Mouse (Mus musculus): ENCODE data around the gene Tmem204. TPM values are rescaled to one million over a fixed set of nuclear protein-coding genes. Genes with fewer than 3 reads are reported as not detected.
"Not testable (repeated sequence)": the region's sequence is repeated elsewhere in the genome, so short reads cannot be mapped to it uniquely, and the experiment has no call there.

Tmem204 gene
- total RNA-seq (2021) = 10 to 100 TPM in 1 of 2 experiments, 1 to 10 TPM in 1; 9.4 to 11.0 TPM
- long read RNA-seq, experiment 1, transcript Tmem204-201 (3 exons, 1,846 nt) = major isoform, 21 of 28 reads
- long read RNA-seq, experiment 1, partial matches to known transcripts = 0 of 28 reads
- long read RNA-seq, experiment 1, other reads (novel, unspliced or antisense) = 7 of 28 reads
- long read RNA-seq, experiment 2, transcript Tmem204-201 (3 exons, 1,846 nt) = major isoform, 26 of 29 reads
- long read RNA-seq, experiment 2, partial matches to known transcripts = 0 of 29 reads
- long read RNA-seq, experiment 2, other reads (novel, unspliced or antisense) = 3 of 29 reads

DNA sequence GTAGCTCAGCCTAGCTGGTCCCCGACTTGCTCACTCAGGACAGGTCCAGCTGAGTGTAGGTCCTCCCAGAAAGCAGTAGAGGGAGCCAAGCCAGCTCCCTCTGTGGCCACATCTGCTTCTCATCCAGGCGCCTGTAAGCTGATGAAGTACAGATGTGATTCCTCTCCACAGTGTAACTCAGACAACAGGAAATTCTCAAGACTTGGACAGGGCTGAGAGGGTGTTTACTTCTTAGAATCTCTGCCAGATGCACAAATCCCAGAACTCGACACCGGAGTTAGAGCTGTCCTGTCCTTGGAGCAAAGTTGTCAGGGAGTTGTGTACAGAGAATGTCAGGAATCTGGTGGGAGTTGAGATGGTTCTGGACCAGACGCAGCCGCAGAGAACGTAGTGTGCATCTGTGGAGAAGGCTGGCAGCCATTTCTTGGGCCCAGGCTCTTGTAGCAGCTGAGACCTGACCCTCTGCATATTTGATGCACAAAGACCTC, at the start of gene Tmem204:
Gene Tmem204, minus strand, starts transcription at position 148 of the 488 bp plus-strand sequence.
- DNase-seq = peak; percentile 85

DNA sequence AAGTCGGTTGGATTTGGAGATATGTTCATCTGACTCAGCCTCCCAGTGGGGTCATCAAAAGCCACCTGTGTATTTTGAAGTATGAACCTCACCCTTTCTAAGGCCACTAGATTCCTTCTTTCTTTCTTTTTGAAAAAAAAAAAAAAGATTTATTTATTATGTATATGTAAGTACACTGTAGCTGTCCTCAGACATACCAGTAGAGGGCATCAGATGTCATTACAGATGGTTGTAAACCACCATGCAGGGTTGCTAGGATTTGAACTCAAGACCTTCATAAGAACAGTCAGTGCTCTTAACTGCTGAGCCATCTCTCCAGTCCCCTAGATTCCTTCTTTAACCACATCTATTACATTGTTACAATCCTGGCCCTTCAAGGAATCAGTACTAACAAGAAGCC, 46.7 kb upstream of the Tmem204 start:
- DNase-seq = no peak

DNA sequence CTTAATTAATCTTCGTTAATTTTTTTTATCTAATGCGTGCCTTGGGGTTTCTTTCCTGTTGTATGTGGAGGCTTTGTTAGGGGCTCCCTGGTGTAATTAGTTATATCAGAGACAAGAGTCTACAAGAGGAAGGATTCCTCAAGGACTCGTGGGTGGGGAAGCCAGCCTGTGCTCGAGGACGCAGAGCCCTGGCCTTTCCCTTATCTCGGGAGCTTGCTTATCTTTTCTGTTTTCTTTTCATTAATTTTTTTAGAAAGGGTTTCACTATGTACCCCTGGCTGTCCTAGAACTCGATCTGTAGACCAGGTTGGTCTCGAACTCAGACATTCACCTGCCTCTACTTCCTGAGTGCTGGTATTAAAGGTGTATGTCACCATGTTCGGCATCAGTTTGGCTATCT, 44.3 kb upstream of the Tmem204 start:
- DNase-seq = no peak

DNA sequence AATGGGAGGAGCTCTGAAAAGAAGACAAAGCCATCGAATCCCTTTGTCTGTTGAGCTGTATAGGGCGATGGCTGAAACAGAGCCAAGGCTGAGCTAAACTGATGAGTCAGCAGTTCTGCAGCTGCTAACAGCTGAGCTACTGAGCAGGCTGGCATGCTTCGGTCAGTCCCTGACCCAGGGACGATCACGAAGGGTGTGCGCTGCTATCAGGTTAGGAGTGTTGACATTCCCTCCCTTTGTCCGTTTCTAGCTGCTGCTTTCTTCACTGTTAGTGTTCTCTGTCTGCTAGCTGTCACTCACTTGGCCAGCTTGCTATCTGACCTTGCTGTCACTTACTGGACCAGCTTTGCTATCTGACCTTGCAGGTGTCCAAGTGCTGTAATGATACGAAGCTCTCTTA, 43.7 kb upstream of the Tmem204 start:
- DNase-seq = no peak

DNA sequence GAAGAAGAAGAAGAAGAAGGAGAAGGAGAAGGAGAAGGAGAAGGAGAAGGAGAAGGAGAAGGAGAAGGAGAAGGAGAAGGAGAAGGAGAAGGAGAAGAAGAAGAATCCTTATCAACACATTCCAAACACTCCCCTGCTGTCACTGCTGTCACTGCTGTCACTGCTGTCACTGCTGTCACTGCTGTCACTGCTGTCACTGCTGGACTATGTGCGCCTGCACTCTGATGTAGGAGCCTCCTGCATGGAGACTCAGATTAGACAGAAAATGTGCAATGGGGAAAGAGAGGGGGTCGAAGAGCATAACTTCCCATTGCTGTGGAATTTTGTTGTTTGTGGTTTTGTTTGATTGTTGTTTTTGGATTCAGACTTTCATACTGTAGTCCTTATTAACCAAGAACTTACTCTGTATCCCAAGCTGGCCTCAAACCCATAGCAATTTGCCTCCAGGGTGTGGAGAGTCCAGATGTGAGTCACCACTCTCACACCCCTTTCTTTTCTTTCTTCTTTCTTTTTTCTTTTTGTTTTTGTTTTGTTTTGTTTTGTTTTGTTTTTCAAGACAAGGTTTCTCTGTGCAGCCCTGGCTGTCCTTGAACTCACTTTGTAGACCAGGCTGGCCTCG, 42.2 kb upstream of the Tmem204 start:
- not testable (repeated sequence) for DNase-seq

DNA sequence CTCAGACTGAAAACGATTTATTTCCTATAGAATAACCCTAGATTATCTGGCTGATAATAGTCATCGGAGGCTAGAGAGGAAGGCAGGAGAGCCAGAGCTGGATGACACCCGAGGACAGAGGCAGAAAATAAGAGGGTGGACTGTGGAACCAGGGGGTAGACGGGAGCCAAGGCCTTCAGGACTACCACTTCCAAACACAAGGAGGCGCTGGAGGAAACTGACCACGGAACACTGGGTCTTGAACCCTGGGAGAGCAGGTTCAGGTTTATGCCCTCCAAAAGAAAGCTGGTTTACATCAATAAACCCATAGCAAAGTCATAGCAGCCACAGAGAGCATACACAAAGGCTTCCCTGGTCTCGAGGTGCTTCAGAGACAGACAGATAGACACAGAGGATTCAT, 40.6 kb upstream of the Tmem204 start:
- DNase-seq = no peak

DNA sequence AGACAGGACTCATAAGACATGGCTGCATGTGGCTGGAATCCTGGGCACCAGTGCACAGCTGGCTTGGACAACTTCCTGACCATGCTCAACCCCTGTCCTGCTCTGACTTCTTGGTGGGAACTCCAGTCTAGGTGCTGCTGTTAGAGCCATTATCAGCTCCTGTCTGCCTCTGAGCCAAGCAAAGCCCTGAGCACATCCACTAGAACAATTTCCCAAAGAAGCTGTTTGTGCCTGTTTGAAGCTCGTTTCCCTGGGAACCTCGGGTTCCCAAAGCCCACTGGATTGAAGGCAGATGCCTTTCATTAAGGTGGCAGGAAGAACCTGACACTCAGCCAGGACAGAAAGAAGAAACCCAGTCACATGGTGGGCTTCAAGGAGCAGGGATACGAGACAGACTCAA, 37.0 kb upstream of the Tmem204 start, which contains the start of gene Ptx4:
Gene Ptx4, plus strand, starts transcription at position 355 of the 400 bp plus-strand sequence.
- DNase-seq = peak; percentile 61

DNA sequence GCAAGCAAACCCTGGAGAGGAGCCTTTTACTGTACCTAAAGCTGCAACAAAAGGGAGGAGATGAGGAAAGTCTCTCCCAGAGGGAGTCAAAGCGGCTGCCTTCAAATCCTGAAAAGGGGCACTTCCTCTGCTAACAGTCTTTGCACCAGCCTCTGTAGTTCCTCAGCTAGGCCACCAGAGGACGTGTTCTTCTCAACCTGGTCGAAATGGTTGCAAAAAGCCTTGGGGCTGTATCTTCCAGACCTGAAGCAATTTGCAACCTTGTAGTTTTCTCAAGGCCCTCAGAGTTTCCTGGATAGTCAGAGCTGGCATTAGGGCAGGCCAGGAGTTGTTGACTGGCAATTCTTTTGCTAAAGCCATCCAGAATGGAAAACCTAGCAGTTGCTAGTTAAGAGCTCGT, 33.9 kb upstream of the Tmem204 start:
- no peak for DNase-seq

DNA sequence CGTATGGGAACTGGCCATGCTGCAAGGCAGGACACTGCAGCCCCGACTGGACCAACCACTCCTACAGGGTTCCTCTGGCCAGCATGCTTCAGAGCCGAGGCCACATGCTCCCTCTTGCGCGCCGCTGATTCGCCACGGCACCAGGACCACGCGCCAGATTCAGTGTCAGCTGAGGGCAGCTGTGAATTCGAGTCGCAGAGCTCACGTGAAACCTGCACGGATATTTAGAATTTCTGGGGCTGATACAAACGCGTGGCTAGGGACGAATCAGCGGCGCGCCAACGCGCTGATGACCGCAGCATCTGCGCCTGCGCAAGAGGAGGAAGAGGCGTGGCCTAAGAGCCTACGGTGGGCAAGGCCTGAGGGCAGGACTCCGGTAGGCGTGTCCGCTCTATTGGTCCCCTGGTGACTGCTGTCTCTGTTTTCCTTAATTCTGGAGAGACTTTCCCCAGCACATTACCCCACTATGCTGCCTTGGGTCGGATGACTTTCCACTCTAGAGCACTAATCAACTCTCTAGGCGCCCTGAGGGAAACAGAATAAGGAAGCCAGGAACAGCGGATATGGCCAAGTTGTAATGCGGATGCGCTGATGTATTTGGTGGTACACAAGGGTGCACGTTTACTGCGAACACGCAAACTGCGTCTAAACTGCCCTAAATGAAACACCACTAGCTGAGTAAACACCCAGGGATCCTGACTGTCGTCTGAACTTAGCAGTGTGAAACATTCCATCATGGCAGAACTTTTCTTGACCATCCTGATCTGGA, 32.5 kb upstream of the Tmem204 start, which contains the start of gene Telo2:
Gene Telo2, minus strand, starts transcription at position 304 of the 769 bp plus-strand sequence.
- DNase-seq = peak; percentile 92

DNA sequence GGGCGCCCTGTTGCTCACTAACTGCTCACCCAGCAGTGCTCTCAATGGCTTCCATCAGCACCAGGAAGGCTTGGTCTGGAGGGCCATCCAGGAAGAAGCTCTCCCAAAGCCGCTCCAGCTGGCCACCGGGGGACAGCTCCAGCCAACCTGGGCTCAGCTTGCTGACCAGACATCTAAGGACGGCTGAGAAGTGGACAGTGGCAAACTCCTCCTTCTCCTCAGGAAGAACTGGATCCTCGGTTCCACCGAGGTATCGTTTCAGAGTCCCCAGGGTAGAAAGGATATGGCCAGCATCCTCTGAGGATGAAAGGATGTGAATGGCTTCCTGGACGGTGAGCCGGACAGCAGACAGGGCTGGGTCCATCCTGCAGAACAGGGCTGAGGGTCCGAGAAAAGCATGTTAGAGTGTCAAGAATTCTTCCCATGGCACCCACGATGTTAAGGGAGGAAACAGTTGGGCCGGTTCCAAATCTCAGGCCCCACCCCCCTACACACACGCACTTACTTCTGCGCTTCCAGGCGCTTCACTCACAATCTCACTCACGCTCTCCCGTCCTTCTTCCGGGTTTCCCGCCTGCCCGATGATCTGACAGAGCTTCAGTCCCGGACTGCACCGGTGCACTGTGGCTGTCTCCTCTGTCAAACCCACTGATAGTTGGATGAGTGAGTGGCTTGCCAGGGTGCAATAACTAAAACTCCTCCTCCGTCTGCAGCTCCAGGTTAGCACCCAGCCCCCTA, 31.7 kb upstream of the Tmem204 start:
- DNase-seq = no peak

DNA sequence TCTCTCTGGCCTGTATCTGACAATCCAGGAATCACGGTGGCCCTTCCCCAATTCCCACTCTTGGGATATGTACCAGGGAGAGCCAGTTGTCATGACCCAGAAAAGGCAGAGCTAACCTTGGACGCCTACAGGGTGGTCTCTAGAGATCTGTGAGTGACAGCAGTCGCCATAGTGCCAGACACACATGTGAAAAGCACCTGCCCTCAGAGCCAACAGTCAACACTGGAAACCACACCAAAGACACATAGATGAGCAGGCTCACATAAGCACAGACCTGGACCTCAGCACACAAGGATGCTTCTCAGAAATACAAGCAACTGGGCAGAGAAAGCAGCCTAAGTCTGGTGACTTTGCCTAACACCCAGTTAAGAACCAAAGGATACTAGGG, 29.0 kb upstream of the Tmem204 start:
- no peak for DNase-seq

DNA sequence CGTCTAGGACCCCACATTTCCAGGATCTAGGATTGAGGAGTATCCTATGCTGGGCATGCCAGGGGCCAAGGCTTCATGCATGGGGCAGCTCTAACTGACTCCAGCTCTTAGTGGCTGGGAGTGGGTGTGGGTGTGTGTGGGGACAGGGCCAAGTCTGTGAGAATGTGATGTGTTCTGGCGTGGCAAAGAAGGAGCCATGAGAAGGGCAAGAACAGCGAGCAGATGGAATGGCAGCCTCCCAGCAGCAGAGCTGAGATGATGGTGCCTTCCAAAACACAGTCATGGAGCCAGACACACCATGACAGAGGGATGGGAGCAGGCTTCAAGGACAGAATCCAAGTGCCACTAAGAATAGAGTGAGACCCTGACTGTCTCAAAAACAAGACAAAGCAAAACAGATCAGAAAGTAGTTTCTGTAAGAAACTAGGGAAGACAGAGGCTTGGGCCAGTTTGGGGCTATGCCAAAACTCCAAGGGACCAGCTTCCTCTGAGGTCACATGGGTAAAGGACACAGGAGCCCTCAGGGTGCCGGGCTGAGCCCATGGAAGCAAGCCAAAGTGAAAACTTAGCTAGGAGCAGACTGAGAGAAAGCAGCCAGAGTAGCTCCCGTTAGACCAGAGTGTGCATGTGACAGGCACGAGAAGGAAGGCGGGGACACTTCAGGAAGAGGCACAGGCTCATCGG, 28.5 kb upstream of the Tmem204 start:
- peak; percentile 66 for DNase-seq

DNA sequence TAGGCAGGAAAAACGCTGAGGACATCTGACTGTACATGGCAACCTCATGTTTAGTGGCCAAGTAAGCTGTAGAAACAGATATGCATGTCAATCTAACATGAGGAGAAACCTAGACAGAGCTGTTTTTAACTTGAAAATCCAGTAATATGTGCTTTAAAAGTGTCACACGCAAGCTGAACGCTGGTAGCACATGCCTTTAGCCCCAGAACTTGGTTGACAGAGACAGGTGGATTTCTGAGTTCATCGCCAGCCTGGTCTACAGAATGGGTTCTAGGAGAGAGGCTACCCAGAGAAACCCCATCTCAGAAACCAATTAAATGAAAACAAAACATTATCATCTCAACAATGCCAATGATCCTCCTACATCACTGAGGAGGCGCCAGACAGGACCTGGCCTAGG, 27.8 kb upstream of the Tmem204 start:
- no peak for DNase-seq

DNA sequence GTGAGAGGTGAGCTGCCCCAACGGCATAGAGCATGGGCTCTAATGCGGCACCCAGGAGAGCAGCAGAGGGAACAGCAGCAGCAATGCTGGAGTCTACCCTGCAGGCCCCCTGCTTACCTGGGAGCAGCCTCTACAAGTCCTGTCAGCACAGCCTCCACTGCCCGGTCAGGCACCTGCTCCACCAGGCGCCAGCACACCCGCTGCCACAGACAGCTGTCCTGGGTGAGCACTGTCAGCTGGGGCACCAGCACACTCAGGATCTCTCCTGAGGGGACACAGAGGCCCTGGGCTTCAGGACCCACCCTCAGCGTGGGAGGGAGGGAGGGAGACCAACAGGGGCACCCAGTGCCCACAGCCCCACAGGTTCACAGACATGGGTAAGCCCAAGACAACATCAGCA, 27.2 kb upstream of the Tmem204 start:
- no peak for DNase-seq

DNA sequence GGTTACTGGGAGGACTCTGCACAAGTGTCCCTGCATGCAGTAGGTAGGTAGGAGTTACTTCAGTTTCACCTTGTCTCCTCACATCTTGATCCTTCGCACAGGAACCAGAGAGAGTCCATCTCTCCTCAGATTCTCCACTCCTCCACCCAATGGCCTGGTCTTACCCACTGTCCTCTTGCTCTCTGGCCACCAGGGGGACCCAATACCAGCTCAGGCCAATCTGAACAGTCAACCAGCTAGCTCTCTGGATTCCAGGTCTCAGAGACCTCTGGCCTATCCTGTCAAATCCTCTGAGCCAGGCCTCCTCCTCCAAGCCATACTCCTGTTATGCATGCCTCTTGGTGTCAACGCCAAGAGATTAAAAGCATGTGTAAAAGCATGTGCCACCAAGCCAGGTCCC, 26.2 kb upstream of the Tmem204 start:
- DNase-seq = no peak

DNA sequence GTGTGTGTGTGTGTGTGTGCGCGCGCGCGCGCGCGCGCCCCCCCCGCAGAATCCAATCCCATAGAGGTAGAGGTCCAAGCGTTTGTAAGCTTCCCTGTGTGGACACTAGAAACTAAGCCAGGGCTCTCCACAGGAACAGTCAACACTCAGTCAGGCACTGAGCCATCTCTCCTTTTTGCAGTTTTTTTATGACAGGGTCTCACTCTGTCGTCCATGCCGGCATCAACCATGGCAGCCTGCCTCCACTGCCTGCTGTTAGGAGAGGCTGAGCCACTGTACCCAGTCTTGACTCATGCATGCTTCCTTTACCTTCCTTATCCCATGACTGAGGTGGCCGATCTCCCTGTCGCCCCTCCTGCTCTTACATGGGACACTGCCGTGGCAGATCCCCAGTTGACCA, 24.4 kb upstream of the Tmem204 start:
- no peak for DNase-seq

DNA sequence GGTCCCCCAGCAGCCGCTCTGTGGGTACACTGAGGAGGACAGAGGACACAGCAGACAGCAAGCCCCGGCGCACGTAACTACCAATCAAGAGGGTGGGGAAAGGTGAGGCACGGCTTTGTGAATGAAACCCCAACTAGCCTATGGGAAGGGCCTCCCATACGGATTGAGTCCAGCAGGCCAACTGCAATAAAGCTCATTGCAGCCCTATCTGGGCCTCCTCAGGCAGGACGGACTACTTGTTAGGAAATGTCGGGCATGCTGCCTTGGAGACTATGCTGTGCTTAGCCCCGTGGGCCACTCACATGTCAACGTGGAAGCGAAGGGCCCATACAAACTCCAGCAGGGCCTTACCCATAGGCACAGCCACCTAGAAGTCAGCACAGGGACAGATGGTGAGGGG, 17.9 kb upstream of the Tmem204 start:
- no peak for DNase-seq

DNA sequence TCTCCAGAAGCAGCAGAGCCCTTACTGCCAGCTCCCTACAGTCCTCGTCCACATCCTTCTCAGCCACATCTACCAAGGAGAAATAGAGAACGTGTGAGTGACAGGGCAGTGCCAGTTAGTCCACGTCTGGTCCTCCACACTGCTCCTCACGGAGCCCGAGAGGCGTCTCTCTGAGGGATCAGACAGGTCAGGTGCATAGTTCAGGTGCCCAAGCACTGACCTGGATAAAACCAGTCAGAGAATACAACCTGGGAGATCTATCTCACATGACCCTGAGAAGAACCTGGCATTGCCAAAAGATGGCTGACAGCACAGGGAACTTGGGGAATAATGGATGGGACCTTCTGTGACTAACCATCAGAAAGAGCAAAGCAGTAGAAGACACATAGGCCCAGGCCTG, 16.7 kb upstream of the Tmem204 start:
- no peak for DNase-seq

DNA sequence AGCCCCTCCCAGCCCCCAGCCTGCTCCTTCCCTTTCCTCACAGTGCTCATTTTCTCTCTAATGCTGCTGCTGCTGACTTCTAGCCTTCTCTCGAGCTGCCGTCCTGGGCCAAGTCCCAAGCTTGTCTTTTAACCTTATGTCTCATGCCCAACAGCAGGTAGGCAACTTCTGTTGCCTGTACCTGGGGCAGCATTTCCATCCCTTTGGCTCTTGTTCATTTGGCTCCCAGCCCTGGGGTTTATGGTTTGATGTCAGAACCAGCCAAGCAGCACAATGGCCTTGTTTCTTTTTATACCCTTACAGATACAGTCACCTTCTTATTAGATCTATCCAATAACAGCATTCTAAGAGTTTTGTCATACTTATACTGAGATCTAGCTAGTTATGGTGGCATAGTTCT, 12.8 kb upstream of the Tmem204 start:
- no peak for DNase-seq

DNA sequence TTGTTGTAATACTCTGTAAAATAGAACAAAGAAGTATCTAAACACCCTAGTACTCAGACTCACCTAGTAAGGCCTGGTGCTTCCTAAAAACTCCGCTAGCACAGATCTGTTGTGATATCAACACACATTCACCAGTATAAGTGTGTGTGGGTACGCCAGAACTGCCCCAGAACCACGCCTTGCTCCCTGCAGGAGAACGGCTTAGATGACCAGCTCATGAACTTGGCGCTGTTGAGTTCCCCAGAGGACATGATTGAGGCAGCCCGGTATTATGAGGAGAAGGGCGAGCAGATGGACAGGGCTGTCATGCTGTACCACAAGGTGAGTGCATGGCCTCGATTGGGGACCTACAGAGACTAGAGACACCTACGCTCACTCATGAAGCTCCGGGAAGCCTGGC, 7.1 kb upstream of the Tmem204 start:
- no peak for DNase-seq

DNA sequence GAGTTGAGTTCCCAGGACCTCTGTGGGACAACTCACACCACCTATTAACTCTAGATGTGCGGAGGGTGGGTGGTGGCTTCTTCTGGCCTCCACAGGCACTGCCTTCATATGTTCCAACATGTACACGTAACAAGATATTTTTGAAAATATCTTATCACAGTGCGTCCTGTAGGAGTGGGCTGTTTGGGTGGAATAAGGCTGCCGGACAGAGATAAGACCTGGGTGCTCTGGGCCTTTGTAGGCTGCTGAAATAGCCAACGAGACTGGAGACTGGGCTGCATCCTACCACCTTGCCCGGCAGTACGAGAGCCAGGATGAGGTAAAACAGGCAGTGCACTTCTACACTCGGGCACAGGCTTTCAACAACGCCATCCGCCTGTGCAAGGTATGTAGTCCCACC, 5.8 kb upstream of the Tmem204 start:
- no peak for DNase-seq

DNA sequence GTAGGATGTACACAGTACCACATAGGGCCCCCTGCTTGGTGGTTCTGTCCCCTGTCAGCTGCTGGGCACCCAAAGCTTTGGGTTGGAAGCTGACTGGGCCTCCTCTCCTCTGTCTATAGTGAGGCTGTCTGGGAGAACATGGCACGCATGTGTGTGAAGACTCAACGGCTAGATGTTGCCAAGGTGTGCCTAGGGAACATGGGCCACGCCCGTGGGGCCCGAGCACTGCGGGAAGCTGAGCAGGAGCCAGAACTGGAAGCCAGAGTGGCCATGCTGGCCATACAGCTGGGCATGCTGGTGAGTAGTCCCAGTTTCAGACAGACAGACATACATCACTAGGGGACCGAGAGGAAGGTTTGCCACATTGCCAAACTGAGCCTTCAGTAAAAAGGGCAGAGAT, 3.3 kb upstream of the Tmem204 start:
- no peak for DNase-seq

Data from gastrocnemius, postnatal 25 days (tissue).